Mouse (Mus musculus) spleen, adult 2 months (tissue): Measurements from ENCODE around the gene Mfsd1. TPM values are rescaled to one million over a fixed set of nuclear protein-coding genes. Genes with fewer than 3 reads are reported as not detected.

ENCODE experiments used
- DNase-seq, 2 experiments: peaks; one replicate each; pipeline versions ENCODE4 v3.0.0 to v3.0.0-alpha.2; 2012 to 2021; ENCODE audit warnings: low spot score in 2 of 2, low read depth in 1 of 2
- H3K27ac ChIP-seq: fragments of 200-500 bp; 2 replicates; pipeline ENCODE4 v1.5.1; 2012; ENCODE audit warnings: low read length, inconsistent platforms; ENCODE audit not compliant: insufficient read depth
- H3K27me3 ChIP-seq: fragments of 200-500 bp; 2 replicates; pipeline ENCODE4 v1.6.1; 2012; ENCODE audit warnings: mild to moderate bottlenecking, moderate library complexity, low read length, inconsistent platforms; ENCODE audit not compliant: control insufficient read depth, insufficient read depth
- H3K36me3 ChIP-seq: fragments of 200-500 bp; 2 replicates; pipeline ENCODE4 v1.6.1; 2012; ENCODE audit warnings: mild to moderate bottlenecking, low read length, inconsistent platforms; ENCODE audit not compliant: control insufficient read depth, insufficient read depth
- H3K4me1 ChIP-seq: fragments of 200-500 bp; 2 replicates; pipeline ENCODE4 v1.6.1; 2011; ENCODE audit warnings: inconsistent platforms; ENCODE audit not compliant: control insufficient read depth, insufficient read depth, insufficient read length
- H3K4me3 ChIP-seq: fragments of 200-500 bp; 2 replicates; pipeline ENCODE4 v1.5.1; 2011; ENCODE audit warnings: mild to moderate bottlenecking, inconsistent platforms; ENCODE audit not compliant: insufficient read depth, insufficient read length; ENCODE audit errors: extremely low read depth
- CTCF ChIP-seq: fragments of 200-500 bp; IDR thresholded peaks from 2 replicates; pipeline ENCODE4 v1.5.1; 2011; ENCODE audit warnings: mild to moderate bottlenecking, inconsistent platforms; ENCODE audit not compliant: insufficient read depth, insufficient read length, insufficient replicate concordance; ENCODE audit errors: extremely low read depth
- POLR2A ChIP-seq: fragments of 200-500 bp; IDR thresholded peaks from 2 replicates; pipeline ENCODE4 v1.6.1; 2011; ENCODE audit warnings: low read depth, low read length, inconsistent platforms
- WGBS: fragments of 180-500 bp; shearing (Covaris S2); methylation state at CpG from one replicate; pipeline ENCODE4 v1.1.7; 2018; 5-methylcytosine and 5-hydroxymethylcytosine counted together
- polyA plus RNA-seq: library from polyadenylated mRNA; depleted of rRNA; stranded (reverse); fragments of >200 nt; gene quantifications from 2 replicates; pipeline ENCODE4 v1.2.3, GENCODE M21; 2012; rRNA removed

Gene Mfsd1
- polyA plus RNA-seq, 1 experiment, result 32.9 TPM

GRCm38 (mm10) chr3:67624629-67625028 is 42.1 kb downstream of the Mfsd1 start:
- WGBS, result 89% methylated on average over 1 of the region's 1 CpGs

GRCm38 (mm10) chr3:67643135-67643534 is 60.6 kb downstream of the Mfsd1 start:
- H3K27me3 ChIP-seq, result no peaks in the 10 kb centered on the region
- TF ChIP-seq POLR2A, result no peak
- no peak for TF ChIP-seq CTCF
- no peak overlapping the region for H3K4me3 ChIP-seq
- WGBS, result 83% methylated on average over 3 of the region's 3 CpGs
- no peak overlapping the region for H3K27ac ChIP-seq
- no peak for DNase-seq
- H3K36me3 ChIP-seq, result no peaks in the 10 kb centered on the region
- H3K4me1 ChIP-seq, result no peaks in the 10 kb centered on the region

More at GRCm38 (mm10) chr3:67624629-67625028, 42.1 kb downstream of the Mfsd1 start:
- no peak overlapping the region for H3K4me3 ChIP-seq
- DNase-seq, result no peak
- no peak overlapping the region for H3K27ac ChIP-seq
- H3K36me3 ChIP-seq, result no peaks in the 10 kb centered on the region
- TF ChIP-seq CTCF (no peak), POLR2A (no peak)
- no peaks in the 10 kb centered on the region for H3K27me3 ChIP-seq
- H3K4me1 ChIP-seq, result no peaks in the 10 kb centered on the region

GRCm38 (mm10) chr3:67645640-67646466 is 63.3 kb downstream of the Mfsd1 start:
- Histone ChIP-seq H3K4me1 (no peaks in the 10 kb centered on the region), H3K27ac (no peak overlapping the region), H3K36me3 (no peaks in the 10 kb centered on the region), H3K4me3 (no peak overlapping the region), H3K27me3 (no peaks in the 10 kb centered on the region)
- 89% methylated on average over 7 of the region's 7 CpGs for WGBS
- TF ChIP-seq POLR2A, result no peak
- no peak for TF ChIP-seq CTCF
- no peak for DNase-seq

Other genes starting within 250 kb of the Mfsd1 start
- gene Mlf1, start 208.6 kb upstream of the Mfsd1 start, polyA plus RNA-seq, result 0.08 TPM in 1 of 2 replicates, not detected in the other
- not detected in 2 replicates for gene Gm17402, start 207.6 kb upstream of the Mfsd1 start, polyA plus RNA-seq
- gene Gfm1, start 152.6 kb upstream of the Mfsd1 start, polyA plus RNA-seq, result 5.6 and 5.7 TPM in 2 replicates
- 13.8 and 14.4 TPM in 2 replicates for gene Lxn, start 118.8 kb upstream of the Mfsd1 start, polyA plus RNA-seq
- 0.68 and 1.5 TPM in 2 replicates for gene Rarres1, start 67.2 kb upstream of the Mfsd1 start, polyA plus RNA-seq